Mouse (Mus musculus): ENCODE measurements around the gene Gm36176. TPM values are rescaled to one million over a fixed set of nuclear protein-coding genes. Genes with fewer than 3 reads are reported as not detected.

The Gm36176 gene
- not detected in 2 replicates for polyA plus RNA-seq (2012; ENCODE audit: low replicate concordance)

DNA sequence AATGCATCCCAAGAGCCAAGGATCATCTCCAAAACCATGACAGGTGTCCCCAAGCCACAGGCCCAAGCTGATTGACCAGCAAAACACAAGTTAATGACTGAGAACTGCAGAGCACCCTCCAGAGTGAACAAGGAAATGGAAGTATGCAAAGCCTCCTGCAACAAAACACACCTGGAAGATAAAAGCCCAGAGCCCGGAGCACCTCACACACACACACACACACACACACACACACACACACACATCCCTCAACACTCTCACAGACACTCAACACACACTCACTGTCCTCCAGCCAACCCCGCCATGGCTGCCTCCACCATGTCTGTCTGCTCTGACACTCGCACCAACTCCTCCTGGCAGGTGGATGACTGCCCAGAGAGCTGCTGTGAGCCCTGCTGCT lies at the start of gene Gm36176:
Gene Gm36176 (plus strand): TSS at position 301 of the 400 bp plus-strand sequence.

GRCm38 (mm10) chr10:77798921-77799508 lies 47.6 kb upstream of the Gm36176 start, which contains the start of gene Gm19668:
TSS of gene Gm19668 (minus strand) at chr10:77799133.

DNA sequence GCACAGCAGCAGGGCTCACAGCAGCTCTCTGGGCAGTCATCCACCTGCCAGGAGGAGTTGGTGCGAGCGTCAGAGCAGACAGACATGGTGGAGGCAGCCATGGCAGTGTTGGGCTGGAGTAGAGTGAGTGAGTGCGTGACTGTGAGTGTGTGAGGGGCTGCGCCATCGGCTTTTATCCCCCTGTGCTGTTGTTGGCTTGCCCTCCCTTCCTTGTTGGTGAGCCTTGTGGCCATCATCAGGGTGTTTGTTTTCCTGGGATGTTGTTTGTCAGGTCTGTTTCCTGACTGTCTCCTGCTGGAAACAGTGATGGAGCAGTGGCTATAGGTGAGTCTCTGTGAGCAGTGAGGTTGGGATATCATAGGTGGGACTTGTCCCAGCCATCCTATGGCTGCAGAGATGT lies 34.9 kb upstream of the Gm36176 start, which contains the start of gene Gm9507:
Gene Gm9507 (minus strand): TSS at position 101 of the 400 bp plus-strand sequence.

DNA sequence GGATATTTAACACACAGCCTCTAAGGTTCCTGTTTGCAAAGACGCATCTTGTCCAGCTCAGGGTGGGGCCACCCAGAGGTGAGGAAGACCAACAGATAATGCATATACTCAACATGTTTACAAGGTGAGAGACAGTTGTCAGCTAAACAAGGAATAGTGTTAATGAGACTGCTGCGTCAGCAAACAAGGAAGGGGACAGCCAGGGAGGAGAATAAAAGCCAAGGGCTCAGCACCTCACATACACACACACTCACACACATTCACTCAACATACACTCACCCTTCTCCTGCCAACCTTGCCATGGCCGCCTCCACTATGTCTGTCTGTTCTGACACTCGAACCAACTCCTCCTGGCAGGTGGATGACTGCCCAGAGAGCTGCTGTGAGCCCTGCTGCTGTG lies 32.2 kb upstream of the Gm36176 start, which contains the start of gene Gm2696:
Gene Gm2696 (plus strand): TSS at position 301 of the 400 bp plus-strand sequence.

DNA sequence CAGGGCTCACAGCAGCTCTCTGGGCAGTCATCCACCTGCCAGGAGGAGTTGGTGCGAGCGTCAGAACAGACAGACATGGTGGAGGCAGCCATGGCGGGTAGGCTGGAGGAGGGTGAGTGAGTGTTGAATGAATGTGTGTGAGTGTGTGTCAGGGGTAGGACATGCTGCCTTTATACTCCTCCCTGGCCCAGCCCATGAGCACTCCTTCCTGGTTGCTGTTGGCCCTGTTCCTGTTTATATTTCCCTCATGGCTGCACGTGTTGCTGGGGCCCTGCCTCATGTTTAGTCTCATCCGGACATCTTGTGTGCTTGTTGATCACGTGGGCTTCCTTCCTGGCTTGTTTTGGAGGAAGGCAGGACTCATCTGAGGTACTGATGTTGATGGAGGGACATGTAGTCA lies 19.7 kb upstream of the Gm36176 start, which contains the start of gene Krtap10-4:
Gene Krtap10-4 (minus strand): TSS at position 145 of the 400 bp plus-strand sequence.

DNA sequence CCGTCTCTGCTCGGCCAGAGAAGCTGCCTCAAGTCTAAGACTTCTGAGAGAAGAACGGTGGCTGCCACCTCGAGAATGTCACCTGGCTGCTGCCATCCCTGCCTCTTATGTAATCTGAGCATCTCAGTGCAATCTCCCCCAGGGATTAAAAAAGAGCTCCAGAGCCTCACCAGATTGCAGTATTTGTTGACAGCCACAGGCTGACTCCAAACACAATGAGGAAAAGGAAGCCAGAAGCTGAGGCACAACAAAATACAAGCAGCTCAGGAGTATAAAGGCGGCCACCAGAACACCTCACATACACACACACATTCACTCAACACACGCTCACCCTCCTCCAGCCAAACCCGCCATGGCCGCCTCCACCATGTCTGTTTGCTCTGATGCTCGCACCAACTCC lies 11.0 kb upstream of the Gm36176 start, which contains the start of gene Krtap10-10:
Gene Krtap10-10 (plus strand): TSS at position 301 of the 400 bp plus-strand sequence.

GRCm38 (mm10) chr10:77852559-77852958 lies 6.0 kb downstream of the Gm36176 start, which contains the start of gene Gm10318:
TSS of gene Gm10318 (plus strand) at chr10:77852859.

GRCm38 (mm10) chr10:77861675-77862074 lies 15.1 kb downstream of the Gm36176 start, which contains the start of gene Gm3285:
TSS of gene Gm3285 (plus strand) at chr10:77861975.

Other genes starting within 250 kb of the Gm36176 start
- 41.8 and 68.8 TPM in 2 replicates for gene Sumo3, start 240.7 kb upstream of the Gm36176 start, polyA plus RNA-seq (2012; ENCODE audit: low replicate concordance)
- not detected in 2 replicates for gene Gm49325, start 240.6 kb upstream of the Gm36176 start, polyA plus RNA-seq (2012; ENCODE audit: low replicate concordance)
- gene Ube2g2, start 224.5 kb upstream of the Gm36176 start, polyA plus RNA-seq (2012; ENCODE audit: low replicate concordance), result 22.2 and 40.4 TPM in 2 replicates
- 0.80 and 1.4 TPM in 2 replicates for gene Tspear, start 160.2 kb upstream of the Gm36176 start, polyA plus RNA-seq (2012; ENCODE audit: low replicate concordance)
- not detected in 2 replicates for gene Gm19402, start 156.0 kb upstream of the Gm36176 start, polyA plus RNA-seq (2012; ENCODE audit: low replicate concordance)
- not detected in 2 replicates for gene Gm9508, start 149.6 kb upstream of the Gm36176 start, polyA plus RNA-seq (2012; ENCODE audit: low replicate concordance)
- not detected in 2 replicates for gene Gm10272, start 140.2 kb upstream of the Gm36176 start, polyA plus RNA-seq (2012; ENCODE audit: low replicate concordance)
- not detected in 2 replicates for gene Gm10024, start 135.3 kb upstream of the Gm36176 start, polyA plus RNA-seq (2012; ENCODE audit: low replicate concordance)
- gene Gm10142, start 131.0 kb upstream of the Gm36176 start, polyA plus RNA-seq (2012; ENCODE audit: low replicate concordance), result not detected in 2 replicates
- gene Krtap12-1, start 126.2 kb upstream of the Gm36176 start, polyA plus RNA-seq (2012; ENCODE audit: low replicate concordance), result not detected in 2 replicates
- not detected in 2 replicates for gene Gm10100, start 120.3 kb upstream of the Gm36176 start, polyA plus RNA-seq (2012; ENCODE audit: low replicate concordance)
- gene Gm18596, start 104.2 kb upstream of the Gm36176 start, polyA plus RNA-seq (2012; ENCODE audit: low replicate concordance), result not detected in 2 replicates
- not detected in 2 replicates for gene Gm9736, start 95.4 kb upstream of the Gm36176 start, polyA plus RNA-seq (2012; ENCODE audit: low replicate concordance)
- not detected in 2 replicates for gene Gm3233, start 87.1 kb upstream of the Gm36176 start, polyA plus RNA-seq (2012; ENCODE audit: low replicate concordance)
- not detected in 2 replicates for gene Gm3238, start 75.5 kb upstream of the Gm36176 start, polyA plus RNA-seq (2012; ENCODE audit: low replicate concordance)
- not detected in 2 replicates for gene Gm7138, start 69.9 kb upstream of the Gm36176 start, polyA plus RNA-seq (2012; ENCODE audit: low replicate concordance)
- not detected in 2 replicates for gene Gm3250, start 64.3 kb upstream of the Gm36176 start, polyA plus RNA-seq (2012; ENCODE audit: low replicate concordance)
- gene Gm7137, start 58.6 kb upstream of the Gm36176 start, polyA plus RNA-seq (2012; ENCODE audit: low replicate concordance), result not detected in 2 replicates
- not detected in 2 replicates for gene Gm9639, start 51.7 kb upstream of the Gm36176 start, polyA plus RNA-seq (2012; ENCODE audit: low replicate concordance)
- gene Gm19668, start 47.7 kb upstream of the Gm36176 start, polyA plus RNA-seq (2012; ENCODE audit: low replicate concordance), result not detected in 2 replicates
- not detected in 2 replicates for gene Gm9507, start 35.0 kb upstream of the Gm36176 start, polyA plus RNA-seq (2012; ENCODE audit: low replicate concordance)
- not detected in 2 replicates for gene Gm2696, start 32.1 kb upstream of the Gm36176 start, polyA plus RNA-seq (2012; ENCODE audit: low replicate concordance)
- not detected in 2 replicates for gene Krtap10-4, start 19.7 kb upstream of the Gm36176 start, polyA plus RNA-seq (2012; ENCODE audit: low replicate concordance)
- not detected in 2 replicates for gene Krtap10-10, start 10.9 kb upstream of the Gm36176 start, polyA plus RNA-seq (2012; ENCODE audit: low replicate concordance)
- not detected in 2 replicates for gene Gm10318, start 6.1 kb downstream of the Gm36176 start, polyA plus RNA-seq (2012; ENCODE audit: low replicate concordance)
- not detected in 2 replicates for gene Gm3285, start 15.2 kb downstream of the Gm36176 start, polyA plus RNA-seq (2012; ENCODE audit: low replicate concordance)
- gene Lrrc3, start 55.7 kb downstream of the Gm36176 start, polyA plus RNA-seq (2012; ENCODE audit: low replicate concordance), result 0.25 and 0.51 TPM in 2 replicates
- gene Trpm2, start 123.8 kb downstream of the Gm36176 start, polyA plus RNA-seq (2012; ENCODE audit: low replicate concordance), result 16.4 and 23.4 TPM in 2 replicates
- gene 1810043G02Rik, start 131.7 kb downstream of the Gm36176 start, polyA plus RNA-seq (2012; ENCODE audit: low replicate concordance), result 25.5 and 26.2 TPM in 2 replicates
- gene Pfkl, start 163.3 kb downstream of the Gm36176 start, polyA plus RNA-seq (2012; ENCODE audit: low replicate concordance), result 39.0 and 77.3 TPM in 2 replicates
- not detected in 2 replicates for gene Dnmt3l, start 195.1 kb downstream of the Gm36176 start, polyA plus RNA-seq (2012; ENCODE audit: low replicate concordance)
- 3.1 and 8.2 TPM in 2 replicates for gene Aire, start 196.8 kb downstream of the Gm36176 start, polyA plus RNA-seq (2012; ENCODE audit: low replicate concordance)
- 18.7 and 146 TPM in 2 replicates for gene Icosl, start 222.5 kb downstream of the Gm36176 start, polyA plus RNA-seq (2012; ENCODE audit: low replicate concordance)